Mouse (Mus musculus): ENCODE measurements at regions not wholly inside any gene's neighbourhood (a gene's known extent, or its start where the extent isn't known, plus 50 kb on each side); places are given as distances from the start of the nearest gene placed in this dataset.
A peak's percentile ranks its signal among the peaks of the same experiment; 100 is the strongest.

GRCm38 (mm10) chr16:60815628-60816414, 210.5 kb upstream of the Epha6 start:
- intact Hi-C loops (cut with DNase I) = no loop called here
- peak in 1 of 2 experiments; percentile 18 for DNase-seq (ENCODE audit: low spot score in 2 of 2)

DNA sequence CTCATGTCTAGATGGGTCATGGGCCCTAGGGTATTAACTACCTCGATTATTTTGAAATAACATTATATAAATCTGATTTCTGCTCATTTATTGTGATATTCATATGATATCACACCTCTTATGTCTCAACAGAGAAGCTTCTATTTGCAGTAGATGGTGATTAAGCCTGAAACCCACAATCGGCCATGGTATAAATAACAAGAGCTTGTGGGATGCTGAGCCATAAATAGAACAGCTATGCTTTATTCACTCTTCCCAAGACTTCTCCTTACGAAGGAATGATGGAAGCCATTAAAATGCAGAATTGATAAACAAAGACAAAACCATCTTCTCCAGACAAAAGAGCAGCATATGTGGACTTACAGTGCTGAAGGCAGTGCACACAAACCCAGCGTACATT, 195.4 kb upstream of the Epha6 start:
- DNase-seq (ENCODE audit: low spot score in 2 of 2) = peak in 1 of 2 experiments; percentile 20

More for the DNA sequence above, 195.4 kb upstream of the Epha6 start:
- intact Hi-C loops (cut with DNase I) = no loop called here
